Mouse (Mus musculus): ENCODE data around the gene Gm49361. TPM values are rescaled to one million over a fixed set of nuclear protein-coding genes. Genes with fewer than 3 reads are reported as not detected.
A peak's percentile ranks its signal among the peaks of the same experiment; 100 is the strongest.

Gene Gm49361
- total RNA-seq, 2 experiments from 2014 or later = 4.0 TPM; not detected in 1

DNA sequence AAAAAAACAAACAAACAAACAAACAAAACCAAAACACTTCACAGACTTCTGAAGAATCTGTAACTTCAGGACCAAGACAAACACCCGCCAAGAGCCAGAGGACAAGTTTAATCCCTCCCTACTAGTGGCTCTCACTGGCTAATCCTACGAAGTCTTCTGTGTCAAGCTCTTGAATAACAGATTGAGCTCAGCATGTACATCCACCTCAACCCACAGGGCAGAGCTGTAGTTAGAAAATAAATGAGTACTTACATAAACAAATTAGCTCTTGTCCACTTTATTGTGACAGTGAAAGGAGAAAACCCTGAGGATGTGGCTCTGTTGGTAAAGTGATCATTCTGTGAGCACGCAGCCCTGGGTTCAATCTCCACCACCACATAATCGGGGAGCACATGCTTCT lies 124.2 kb downstream of the Gm49361 start:
- no peak for DNase-seq

GRCm38 (mm10) chr14:57620598-57621236 lies 125.2 kb downstream of the Gm49361 start:
- no peak for DNase-seq

- DNase-seq = peak; percentile 67 to 78
Measured at GRCm38 (mm10) chr14:57619487-57619886, 126.4 kb downstream of the Gm49361 start.

DNA sequence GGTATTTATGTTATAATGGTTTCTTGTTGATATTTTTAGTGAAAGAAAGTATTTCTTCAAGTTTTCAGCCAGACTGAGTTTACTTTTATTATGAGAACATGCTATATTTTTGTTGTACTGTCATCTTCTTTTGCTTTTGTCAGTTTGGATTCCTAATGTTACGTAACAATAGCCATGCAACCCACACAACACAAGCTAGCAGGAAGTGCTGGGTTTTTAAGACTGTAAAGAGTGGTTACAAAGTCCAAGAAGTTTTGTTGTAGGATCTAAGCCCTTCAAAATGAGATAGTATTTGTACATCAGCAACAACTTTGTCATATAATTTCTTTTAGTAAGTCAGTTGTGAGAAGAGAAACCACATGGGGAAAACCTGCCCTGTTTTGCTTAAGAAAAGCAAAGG lies 128.2 kb downstream of the Gm49361 start:
- DNase-seq = no peak

- DNase-seq = no peak
Measured at GRCm38 (mm10) chr14:57616339-57616965, 129.5 kb downstream of the Gm49361 start.

DNA sequence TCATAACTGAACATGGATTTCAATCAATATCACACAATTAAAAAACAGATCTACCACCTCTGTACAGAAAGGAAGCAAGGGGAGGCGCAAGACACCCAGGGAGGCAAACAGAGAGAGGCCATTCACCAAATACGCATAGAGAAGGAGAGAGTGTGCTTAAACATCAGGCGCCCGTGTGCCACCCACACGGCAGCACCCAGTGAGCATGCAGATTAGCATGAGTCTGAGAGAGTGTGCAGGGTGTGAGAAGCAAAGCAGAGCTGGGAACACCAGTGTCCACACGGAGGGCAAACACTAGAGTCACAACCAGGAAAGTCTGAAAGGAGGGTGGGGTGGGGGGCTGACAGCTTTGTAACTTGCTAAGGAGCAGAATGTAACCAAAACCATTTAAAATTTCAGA lies 130.1 kb downstream of the Gm49361 start:
- DNase-seq = no peak

DNA sequence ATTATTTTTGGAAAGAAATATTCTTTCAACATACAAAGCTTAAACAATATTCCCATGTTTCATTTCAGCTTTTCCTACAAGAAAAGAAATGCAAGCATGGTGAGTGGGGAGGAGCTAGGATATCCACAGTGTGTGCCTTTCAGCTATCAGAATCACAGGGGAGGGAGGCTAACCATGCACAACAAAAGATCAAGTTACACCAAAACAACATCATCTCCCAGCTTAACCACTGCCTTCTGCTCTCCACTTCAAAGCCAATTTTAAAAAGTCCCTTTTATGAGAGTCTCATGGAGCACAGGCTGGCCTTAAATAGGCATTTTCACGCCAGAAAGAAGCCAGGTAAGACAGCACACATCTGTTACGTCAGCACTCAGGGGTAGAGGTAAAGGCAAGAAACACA lies 134.9 kb downstream of the Gm49361 start:
- DNase-seq = no peak

DNA sequence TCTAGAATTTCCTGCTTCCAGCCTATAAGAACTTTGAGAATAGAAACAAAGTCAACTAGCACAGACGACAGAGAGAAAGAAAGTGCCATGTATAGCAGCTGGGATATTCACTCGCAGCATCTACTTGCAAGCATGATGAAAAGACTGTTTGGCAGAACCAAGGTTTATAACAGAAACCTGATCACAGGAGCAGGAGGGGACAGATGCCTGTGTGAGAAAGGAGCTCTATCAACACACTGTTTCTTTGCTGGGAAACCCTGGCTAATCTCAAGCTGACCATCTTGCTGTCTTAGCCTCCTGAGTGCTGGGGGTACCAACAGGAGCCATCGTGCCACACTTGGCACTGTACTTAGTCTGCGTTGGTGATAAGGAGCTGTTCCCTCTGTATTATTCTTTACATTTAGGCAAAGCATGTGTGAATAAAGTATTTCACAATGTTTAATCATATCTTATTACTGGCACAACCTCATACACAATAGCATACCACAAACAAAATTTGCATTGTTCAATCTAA lies 136.0 kb downstream of the Gm49361 start:
- no peak for DNase-seq

- DNase-seq = peak; percentile 94 to 98
Measured at GRCm38 (mm10) chr14:57607500-57607899, 138.4 kb downstream of the Gm49361 start.

GRCm38 (mm10) chr14:57606663-57607365 lies 139.1 kb downstream of the Gm49361 start:
- DNase-seq = no peak

DNA sequence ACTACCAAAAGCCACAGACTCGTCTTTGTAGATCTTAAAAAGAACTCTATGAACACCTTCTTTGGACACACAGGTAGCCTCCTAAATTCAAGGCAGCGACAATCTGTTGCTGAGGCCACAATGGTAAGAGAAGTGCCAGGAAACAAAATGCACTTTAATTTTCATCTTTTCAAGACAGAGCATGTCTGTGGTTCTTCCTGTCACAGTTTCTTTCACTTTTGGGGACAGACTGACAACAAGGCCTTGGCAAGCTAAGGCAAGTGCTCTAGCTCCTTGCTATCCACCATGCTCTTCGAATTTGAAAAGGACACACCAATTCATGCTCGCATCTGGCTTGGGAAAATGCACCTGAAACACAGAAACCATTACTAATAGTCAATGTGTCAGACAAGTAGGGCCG lies 152.6 kb downstream of the Gm49361 start:
- no peak for DNase-seq

Other genes with a start within 250 kb of the Gm49361 start
- gene Il17d, start 221.3 kb downstream of the Gm49361 start, total RNA-seq (2021) = 1 to 10 TPM; 2.3 to 4.3 TPM
- 10 to 100 TPM; 36.6 to 38.3 TPM for gene Eef1akmt1, start 174.5 kb downstream of the Gm49361 start, total RNA-seq (2021)
- gene Xpo4, start 80.7 kb downstream of the Gm49361 start, total RNA-seq (2021) = 10 to 100 TPM; 11.3 to 11.6 TPM
- 10 to 100 TPM; 30.7 to 31.1 TPM for gene Lats2, start 12.3 kb upstream of the Gm49361 start, total RNA-seq (2021)
- gene Sap18, start 52.1 kb upstream of the Gm49361 start, total RNA-seq (2021) = 10 to 100 TPM; 71.5 to 74.0 TPM
- under 1 TPM in 1 of 2 experiments, not detected in 1; 0.22 TPM for gene Ska3, start 80.1 kb upstream of the Gm49361 start, total RNA-seq (2021)
- 10 to 100 TPM; 70.8 to 77.3 TPM for gene Mrpl57, start 80.1 kb upstream of the Gm49361 start, total RNA-seq (2021)
- gene Zdhhc20, start 144.2 kb upstream of the Gm49361 start, total RNA-seq (2021) = 1 to 10 TPM; 5.8 to 8.0 TPM

Data from heart, adult 18-20 months (tissue).